Mouse (Mus musculus): ENCODE measurements around the gene Olfr139. TPM values are rescaled to one million over a fixed set of nuclear protein-coding genes. Genes with fewer than 3 reads are reported as not detected.

Gene Olfr139
- polyA plus RNA-seq (2015; fragmentation: Nextera tagmentation; extraction: Ambion mirVana) = not detected in 2 replicates

DNA sequence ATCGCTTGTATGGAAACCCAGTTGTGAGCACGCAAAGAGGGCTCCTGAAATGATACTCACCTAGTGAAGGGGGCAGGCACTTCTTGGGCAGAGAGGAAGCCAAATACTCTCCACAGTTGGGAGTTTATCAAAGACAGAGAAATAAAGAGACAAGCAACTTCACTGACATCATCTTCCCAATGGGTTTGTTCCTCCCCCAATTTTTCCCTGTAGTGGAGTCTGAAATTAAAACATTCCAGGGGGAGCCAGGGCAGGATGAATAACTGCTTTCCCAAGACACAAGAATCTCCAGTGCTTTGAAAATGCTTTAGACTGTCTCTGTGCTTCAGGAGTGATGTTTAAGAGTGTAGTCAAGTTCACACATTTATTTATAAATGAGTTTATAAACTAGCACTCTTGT, at the start of gene Olfr139, which contains the start of gene Olfr399:
TSS of gene Olfr139 (minus strand) at position 101 of the 400 bp plus-strand sequence.
TSS of gene Olfr399 (minus strand) at position 165 of the 400 bp plus-strand sequence.
- 81% methylated on average over 2 of the region's 2 CpGs for WGBS

GRCm38 (mm10) chr11:74105066-74105465, 48.7 kb upstream of the Olfr139 start:
- H3K27me3 ChIP-seq (replicated peaks) = no peaks in the 10 kb centered on the region
- H3K4me2 ChIP-seq = no peak overlapping the region
- no peak overlapping the region for H3K9ac ChIP-seq (replicated peaks)
- no peaks in the 10 kb centered on the region for H3K4me1 ChIP-seq
- WGBS = 39% methylated on average over 5 of the region's 5 CpGs
- H3K4me3 ChIP-seq (replicated peaks) = no peak overlapping the region
- ATAC-seq (ENCODE audit: low FRiP score) = no peak
- H3K9me3 ChIP-seq (replicated peaks) = peaks cover 7% of the 10 kb centered on the region; the same call in 1 of the 2 replicates
- H3K27ac ChIP-seq (replicated peaks) = no peak overlapping the region
- H3K36me3 ChIP-seq = no peaks in the 10 kb centered on the region

More for the DNA sequence above, at the start of gene Olfr139, which contains the start of gene Olfr399:
- no peak within 1 kb of the TSS for H3K27ac ChIP-seq (replicated peaks)
- no peak within 1 kb of the TSS for H3K9ac ChIP-seq (replicated peaks)
- H3K4me3 ChIP-seq (replicated peaks) = no peak within 1 kb of the TSS
- no peak within 1 kb of the TSS for H3K4me2 ChIP-seq
- no peak for ATAC-seq (ENCODE audit: low FRiP score)
- no peaks in the 10 kb centered on the region for H3K27me3 ChIP-seq (replicated peaks)
- peaks cover 10% of the 10 kb centered on the region for H3K9me3 ChIP-seq (replicated peaks)
- H3K4me1 ChIP-seq = no peaks in the 10 kb centered on the region
- no peaks in the 10 kb centered on the region for H3K36me3 ChIP-seq

- Histone ChIP-seq H3K27ac (replicated peaks) (no peak overlapping the region), H3K4me3 (replicated peaks) (no peak overlapping the region), H3K4me1 (no peaks in the 10 kb centered on the region), H3K36me3 (no peaks in the 10 kb centered on the region), H3K9ac (replicated peaks) (no peak overlapping the region), H3K4me2 (no peak overlapping the region), H3K27me3 (replicated peaks) (no peaks in the 10 kb centered on the region), H3K9me3 (replicated peaks) (peaks cover 3% of the 10 kb centered on the region; the same call in 1 of the 2 replicates)
- 49% methylated on average over 2 of the region's 2 CpGs for WGBS
- no peak for ATAC-seq (ENCODE audit: low FRiP score)
Measured at GRCm38 (mm10) chr11:74101507-74101906, 45.2 kb upstream of the Olfr139 start.

GRCm38 (mm10) chr11:74100724-74101123, 44.4 kb upstream of the Olfr139 start:
- 71% methylated on average over 2 of the region's 2 CpGs for WGBS

GRCm38 (mm10) chr11:74069655-74070054, 13.3 kb upstream of the Olfr139 start, which contains the start of gene Zfp616:
Zfp616 (plus strand) TSS chr11:74069955.
- WGBS = 89% methylated on average over 1 of the region's 1 CpGs
- H3K4me3 ChIP-seq (replicated peaks) = no peak within 1 kb of the TSS
- no peak within 1 kb of the TSS for H3K4me2 ChIP-seq
- no peak within 1 kb of the TSS for H3K9ac ChIP-seq (replicated peaks)
- H3K27me3 ChIP-seq (replicated peaks) = no peaks in the 10 kb centered on the region
- ATAC-seq (ENCODE audit: low FRiP score) = no peak
- H3K36me3 ChIP-seq = no peaks in the 10 kb centered on the region
- no peak within 1 kb of the TSS for H3K27ac ChIP-seq (replicated peaks)
- no peaks in the 10 kb centered on the region for H3K9me3 ChIP-seq (replicated peaks)
- H3K4me1 ChIP-seq = no peaks in the 10 kb centered on the region

More at GRCm38 (mm10) chr11:74100724-74101123, 44.4 kb upstream of the Olfr139 start:
- Histone ChIP-seq H3K27ac (replicated peaks) (no peak overlapping the region), H3K9ac (replicated peaks) (no peak overlapping the region), H3K9me3 (replicated peaks) (peaks cover 3% of the 10 kb centered on the region; the same call in 1 of the 2 replicates), H3K4me2 (no peak overlapping the region), H3K4me3 (replicated peaks) (no peak overlapping the region), H3K27me3 (replicated peaks) (no peaks in the 10 kb centered on the region), H3K4me1 (no peaks in the 10 kb centered on the region), H3K36me3 (no peaks in the 10 kb centered on the region)
- no peak for ATAC-seq (ENCODE audit: low FRiP score)

- 76% methylated on average over 3 of the region's 3 CpGs for WGBS
- no peak for ATAC-seq (ENCODE audit: low FRiP score)
- H3K36me3 ChIP-seq = no peaks in the 10 kb centered on the region
- peaks cover 2% of the 10 kb centered on the region; the same call in 1 of the 2 replicates for H3K9me3 ChIP-seq (replicated peaks)
- H3K4me3 ChIP-seq (replicated peaks) = no peak overlapping the region
- H3K4me1 ChIP-seq = no peaks in the 10 kb centered on the region
- no peak overlapping the region for H3K9ac ChIP-seq (replicated peaks)
- no peak overlapping the region for H3K4me2 ChIP-seq
- H3K27me3 ChIP-seq (replicated peaks) = no peaks in the 10 kb centered on the region
- H3K27ac ChIP-seq (replicated peaks) = no peak overlapping the region
Measured at GRCm38 (mm10) chr11:74051347-74051746, 5.0 kb downstream of the Olfr139 start.

Other genes starting within 250 kb of the Olfr139 start
- not detected in 2 replicates for gene Olfr392, start 239.5 kb downstream of the Olfr139 start, polyA plus RNA-seq (2015; fragmentation: Nextera tagmentation; extraction: Ambion mirVana)
- not detected in 2 replicates for gene Olfr393, start 205.1 kb downstream of the Olfr139 start, polyA plus RNA-seq (2015; fragmentation: Nextera tagmentation; extraction: Ambion mirVana)
- gene Olfr394, start 165.8 kb downstream of the Olfr139 start, polyA plus RNA-seq (2015; fragmentation: Nextera tagmentation; extraction: Ambion mirVana) = not detected in 2 replicates
- not detected in 2 replicates for gene Olfr395, start 147.3 kb downstream of the Olfr139 start, polyA plus RNA-seq (2015; fragmentation: Nextera tagmentation; extraction: Ambion mirVana)
- gene Olfr23, start 119.9 kb downstream of the Olfr139 start, polyA plus RNA-seq (2015; fragmentation: Nextera tagmentation; extraction: Ambion mirVana) = not detected in 2 replicates
- gene Olfr397, start 95.7 kb downstream of the Olfr139 start, polyA plus RNA-seq (2015; fragmentation: Nextera tagmentation; extraction: Ambion mirVana) = not detected in 2 replicates
- not detected in 2 replicates for gene Olfr398, start 66.1 kb downstream of the Olfr139 start, polyA plus RNA-seq (2015; fragmentation: Nextera tagmentation; extraction: Ambion mirVana)
- not detected in 2 replicates for gene Olfr399, start 64 bp upstream of the Olfr139 start, polyA plus RNA-seq (2015; fragmentation: Nextera tagmentation; extraction: Ambion mirVana)
- gene Zfp616, start 13.4 kb upstream of the Olfr139 start, polyA plus RNA-seq (2015; fragmentation: Nextera tagmentation; extraction: Ambion mirVana) = not detected in 2 replicates
- gene Olfr401, start 57.2 kb upstream of the Olfr139 start, polyA plus RNA-seq (2015; fragmentation: Nextera tagmentation; extraction: Ambion mirVana) = not detected in 2 replicates
- gene Olfr402, start 97.0 kb upstream of the Olfr139 start, polyA plus RNA-seq (2015; fragmentation: Nextera tagmentation; extraction: Ambion mirVana) = not detected in 2 replicates
- gene Olfr403, start 129.7 kb upstream of the Olfr139 start, polyA plus RNA-seq (2015; fragmentation: Nextera tagmentation; extraction: Ambion mirVana) = not detected in 2 replicates
- not detected in 2 replicates for gene Olfr43, start 154.8 kb upstream of the Olfr139 start, polyA plus RNA-seq (2015; fragmentation: Nextera tagmentation; extraction: Ambion mirVana)
- gene Olfr406, start 203.3 kb upstream of the Olfr139 start, polyA plus RNA-seq (2015; fragmentation: Nextera tagmentation; extraction: Ambion mirVana) = not detected in 2 replicates
- gene Olfr59, start 227.2 kb upstream of the Olfr139 start, polyA plus RNA-seq (2015; fragmentation: Nextera tagmentation; extraction: Ambion mirVana) = not detected in 2 replicates